Mouse (Mus musculus) brain, adult 2 months (tissue): ENCODE results near the gene Ttc38.

ENCODE experiments used
- DNase-seq: peaks from one replicate; pipeline ENCODE4 v3.0.0; 2011; ENCODE audit warnings: low read depth, low spot score

Ttc38 gene

DNA sequence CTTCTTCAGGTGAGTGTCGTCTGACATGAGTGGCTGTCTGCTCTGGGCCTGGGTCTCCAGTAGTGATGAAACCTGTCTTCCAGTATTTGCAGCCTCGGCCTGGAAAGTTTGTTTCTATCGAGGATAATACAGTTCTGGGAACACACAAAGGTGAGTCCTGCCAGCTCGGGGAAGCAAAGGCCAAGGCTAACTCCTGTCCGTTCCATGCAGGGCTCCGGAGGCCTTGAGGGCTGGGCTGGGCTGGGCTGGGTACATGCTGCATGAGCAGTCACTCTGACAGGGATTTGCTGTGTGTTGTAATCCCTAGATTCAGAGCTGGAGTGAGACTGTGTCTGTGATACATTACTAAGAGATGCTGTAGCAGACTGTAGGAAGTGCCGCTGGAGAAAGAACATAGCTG, 61.8 kb downstream of the Ttc38 start:
- DNase-seq: no peak

GRCm38 (mm10) chr15:85896284-85896683, 64.2 kb downstream of the Ttc38 start:
- DNase-seq: peak; percentile 91

- no peak for DNase-seq
Measured at GRCm38 (mm10) chr15:85897113-85897512, 65.0 kb downstream of the Ttc38 start.

DNA sequence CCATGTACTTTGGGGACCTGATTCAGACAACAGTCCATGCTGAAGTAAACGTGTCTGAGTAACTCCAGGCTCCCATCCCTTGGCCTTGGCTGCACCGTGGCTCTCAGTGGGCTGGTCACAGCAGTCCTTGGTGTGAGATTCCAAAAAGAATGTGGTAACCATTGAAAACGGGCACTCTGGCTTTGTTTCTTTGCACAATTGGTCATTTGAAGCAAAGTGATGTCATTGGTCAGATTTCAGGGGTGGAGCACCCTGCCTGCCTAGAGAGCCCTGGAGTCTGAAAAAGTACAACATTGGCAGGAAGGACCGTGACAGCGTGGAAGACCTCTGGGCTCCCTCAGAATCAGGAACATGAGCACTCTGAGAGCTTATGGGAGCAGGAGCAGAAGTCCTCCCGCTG, 67.3 kb downstream of the Ttc38 start:
- DNase-seq: no peak

- DNase-seq: no peak
Measured at GRCm38 (mm10) chr15:85900318-85900717, 68.2 kb downstream of the Ttc38 start.

DNA sequence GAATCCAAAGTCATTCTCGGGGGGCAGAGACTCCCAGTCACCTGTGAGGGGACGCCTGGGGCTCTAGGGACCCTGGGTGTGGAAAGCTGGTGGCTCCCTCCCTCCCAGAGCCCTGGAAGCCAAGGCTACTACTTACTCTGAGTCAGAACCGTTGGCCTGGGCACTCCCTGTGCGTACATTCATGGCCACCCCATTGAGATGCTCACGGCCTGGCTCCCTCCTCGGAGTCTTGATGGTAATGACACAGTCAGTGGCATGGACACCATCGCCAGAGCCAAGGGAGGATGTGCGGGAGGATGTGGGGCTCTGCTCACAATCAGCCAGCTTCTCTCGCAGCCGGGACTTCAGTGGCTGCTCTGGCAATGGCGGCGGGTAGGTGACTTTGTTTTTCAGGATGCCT, 68.7 kb downstream of the Ttc38 start:
- no peak for DNase-seq

DNA sequence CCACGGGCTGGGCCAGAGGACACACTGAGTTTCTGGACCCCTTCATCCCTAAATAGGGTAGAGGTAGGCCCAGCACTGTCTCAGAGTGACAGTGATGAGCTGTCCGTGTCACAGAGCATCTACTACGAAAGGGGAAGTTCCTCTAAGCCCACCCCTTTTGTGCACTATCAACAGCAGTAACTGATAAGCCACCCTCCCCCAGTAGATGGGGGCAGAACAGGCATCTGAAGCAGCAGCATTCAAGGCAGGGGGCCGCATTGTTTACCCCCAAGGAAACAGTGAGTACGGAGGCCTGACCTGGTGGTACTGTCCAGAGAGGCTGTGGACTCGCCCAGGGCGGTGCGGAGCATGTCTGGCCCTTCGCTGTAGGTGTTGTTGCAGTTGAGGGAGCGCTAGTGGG, 70.4 kb downstream of the Ttc38 start:
- DNase-seq: no peak

DNA sequence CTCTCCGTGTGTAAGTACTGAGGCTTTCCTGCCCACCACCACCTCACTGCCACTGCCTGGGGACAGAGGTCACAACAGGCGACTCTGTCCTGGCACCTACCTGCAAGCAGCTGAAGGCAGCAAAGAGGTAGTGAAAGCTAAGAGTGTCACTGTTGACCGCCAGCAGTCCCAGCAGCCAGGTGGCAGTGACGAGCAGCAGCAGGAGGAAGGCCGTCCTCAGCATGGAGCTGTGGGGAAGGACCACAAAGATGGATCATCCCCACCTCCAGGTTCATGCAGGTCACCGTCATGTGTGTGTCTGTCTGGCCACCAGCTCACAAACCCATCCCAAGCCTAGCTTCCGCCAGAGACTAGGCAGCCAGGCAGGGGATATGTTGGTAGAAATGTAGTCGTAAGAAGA, 71.7 kb downstream of the Ttc38 start:
- DNase-seq: no peak
